Mouse (Mus musculus) G1E-ER4 (cell line): ENCODE results near the gene Cox11. TPM values are rescaled to one million over a fixed set of nuclear protein-coding genes. Genes with fewer than 3 reads are reported as not detected.
A peak's percentile ranks its signal among the peaks of the same experiment; 100 is the strongest.

Experiments used
- GATA1 ChIP-seq: IDR thresholded peaks from one replicate; pipeline ENCODE4 v1.8.0; 2012; ENCODE audit warnings: low read length, inconsistent platforms
- polyA plus RNA-seq: library from polyadenylated mRNA; stranded (reverse); fragments of >175 nt; gene quantifications from 2 replicates; pipeline ENCODE4 v1.2.3, GENCODE M21; 2012

The Cox11 gene
- polyA plus RNA-seq, 1 experiment = 17.9 TPM

DNA sequence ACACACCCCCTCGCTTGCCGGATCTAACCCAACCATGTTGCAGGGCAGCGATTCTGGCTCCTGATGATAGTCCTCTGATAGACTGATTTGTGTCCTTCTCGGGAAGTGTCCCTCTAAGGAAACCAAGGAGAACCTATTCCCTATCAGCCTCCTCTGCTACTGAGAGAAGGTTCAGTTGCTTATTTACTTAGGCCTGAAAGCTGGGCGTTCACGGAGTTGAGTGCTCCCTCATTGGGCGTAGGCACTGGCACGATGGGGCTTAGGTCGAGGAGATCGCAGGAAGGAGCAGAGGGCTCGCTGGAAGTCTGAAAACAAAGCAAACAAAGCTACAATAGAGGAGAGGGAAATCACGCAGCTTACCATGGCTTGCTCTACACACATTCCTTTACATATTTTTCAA is 19.6 kb downstream of the Cox11 start:
- TF ChIP-seq GATA1 = no peak

DNA sequence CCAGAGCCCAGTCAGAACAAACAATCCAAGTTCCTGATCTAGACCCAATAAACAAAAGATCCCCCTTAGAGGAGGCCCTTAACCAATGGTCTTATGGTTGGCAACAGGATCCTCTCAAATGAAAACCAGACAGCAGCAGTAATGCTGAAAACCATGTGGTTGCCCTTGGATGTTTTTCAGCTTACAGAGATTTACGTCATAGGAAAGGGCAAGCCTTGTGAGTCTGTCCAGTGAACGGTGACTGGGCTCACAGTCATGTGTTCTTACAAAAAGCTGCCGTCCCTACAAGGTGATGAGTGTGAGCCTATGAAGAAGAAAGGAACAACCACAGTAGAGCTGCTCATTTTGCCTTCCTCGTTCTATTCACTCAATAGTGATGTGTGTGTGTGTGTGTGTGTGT is 22.7 kb downstream of the Cox11 start:
- TF ChIP-seq GATA1 = no peak

DNA sequence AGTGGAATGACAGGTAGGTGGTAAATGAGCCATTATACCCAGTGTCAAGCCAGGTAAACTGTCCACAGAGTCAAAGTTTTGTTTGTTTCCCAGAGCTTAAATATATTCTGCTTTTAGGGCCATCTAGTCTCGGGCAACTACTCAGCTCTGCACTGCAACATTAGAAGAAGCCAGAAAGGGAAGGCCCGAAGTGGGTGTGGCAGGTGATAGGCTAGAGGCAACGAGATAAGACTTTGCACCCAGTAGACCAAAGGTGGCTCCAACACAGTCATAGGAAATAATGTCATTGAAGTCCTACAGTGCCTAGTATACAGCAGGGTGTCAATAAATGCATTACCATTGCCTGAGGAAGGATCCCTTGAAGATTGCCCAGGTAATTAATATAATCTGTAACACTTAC is 25.1 kb downstream of the Cox11 start:
- no peak for TF ChIP-seq GATA1

DNA sequence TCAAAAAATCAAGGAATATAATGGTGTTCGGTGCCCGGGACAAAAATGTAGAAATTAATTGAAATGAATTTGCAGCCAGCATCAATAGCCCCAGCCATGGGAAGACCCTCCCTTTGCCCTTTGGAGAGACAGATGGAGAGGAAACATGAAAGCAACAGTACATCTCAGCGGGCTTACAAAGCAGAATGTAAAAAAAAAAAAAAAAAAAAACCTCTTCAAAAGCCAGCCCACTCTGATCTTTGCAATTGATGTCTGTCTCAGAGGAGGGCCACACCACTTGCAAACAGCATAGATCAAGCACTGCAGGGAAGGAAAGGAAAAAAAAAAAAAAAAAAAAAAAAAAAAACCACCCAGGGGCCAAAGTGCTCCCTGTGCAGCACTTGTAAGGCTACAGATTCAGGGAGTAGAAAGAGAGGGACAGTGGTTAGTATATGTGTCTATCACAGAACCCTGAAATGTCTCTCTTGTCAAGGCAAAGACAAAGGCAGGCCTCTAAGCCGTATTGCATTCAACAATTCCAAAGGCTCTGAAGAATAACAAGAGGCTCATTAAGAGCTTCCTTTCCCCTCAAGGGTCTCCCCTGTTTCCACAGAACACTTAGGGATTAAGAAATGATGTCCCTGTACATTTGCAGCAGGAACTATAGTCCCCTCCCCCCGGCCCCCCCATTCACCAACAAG is 25.8 kb downstream of the Cox11 start:
- TF ChIP-seq GATA1 = no peak

DNA sequence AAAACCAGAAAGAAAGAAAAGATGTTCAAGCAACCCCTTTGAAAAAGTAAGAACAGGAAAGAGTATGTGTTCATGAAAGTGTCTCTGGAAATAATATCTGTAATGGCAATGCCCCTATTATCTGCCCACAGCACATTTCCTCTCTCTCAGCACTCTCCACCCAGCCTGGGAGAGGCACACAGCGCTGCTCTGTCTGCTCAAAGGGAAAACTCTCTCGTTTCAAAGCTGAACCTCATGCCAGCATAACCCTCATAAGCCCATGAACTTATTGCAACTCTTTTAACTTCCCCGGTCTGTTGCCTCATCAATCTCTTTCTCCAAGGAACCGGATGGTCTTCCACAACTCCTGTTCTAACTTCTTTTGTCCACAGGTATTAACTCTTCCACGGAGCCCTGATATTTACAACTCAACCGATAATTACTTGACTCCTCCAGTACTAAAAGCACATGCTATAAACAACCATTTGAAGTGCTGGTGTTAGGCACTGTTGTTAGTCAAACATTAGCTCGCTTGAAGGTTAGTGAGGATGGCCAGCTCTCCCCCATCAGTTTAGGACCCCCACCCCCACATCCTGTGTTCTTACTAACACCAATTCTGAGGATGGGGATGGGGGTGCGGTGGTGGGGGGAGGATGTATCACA is 26.5 kb downstream of the Cox11 start:
- peak; percentile 13 for TF ChIP-seq GATA1

DNA sequence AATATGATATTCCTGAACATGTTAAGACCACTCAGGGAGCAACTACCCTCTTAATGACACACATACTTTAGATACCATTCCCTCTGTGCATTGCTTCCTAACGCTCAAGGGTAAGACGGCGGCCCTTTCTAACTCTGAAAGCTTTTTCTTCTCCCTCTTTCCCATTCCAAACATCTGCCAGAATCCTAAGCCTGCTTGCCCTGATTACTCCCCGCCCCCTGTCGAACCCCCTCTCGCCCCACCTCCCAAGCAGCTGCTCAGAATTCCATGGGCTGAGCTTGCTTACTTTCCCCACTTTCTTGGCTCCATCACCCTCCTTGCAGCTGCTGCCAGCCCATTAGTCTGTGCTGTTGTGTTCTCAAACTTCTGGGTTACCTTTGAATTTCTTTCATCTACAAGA is 27.2 kb downstream of the Cox11 start:
- no peak for TF ChIP-seq GATA1

DNA sequence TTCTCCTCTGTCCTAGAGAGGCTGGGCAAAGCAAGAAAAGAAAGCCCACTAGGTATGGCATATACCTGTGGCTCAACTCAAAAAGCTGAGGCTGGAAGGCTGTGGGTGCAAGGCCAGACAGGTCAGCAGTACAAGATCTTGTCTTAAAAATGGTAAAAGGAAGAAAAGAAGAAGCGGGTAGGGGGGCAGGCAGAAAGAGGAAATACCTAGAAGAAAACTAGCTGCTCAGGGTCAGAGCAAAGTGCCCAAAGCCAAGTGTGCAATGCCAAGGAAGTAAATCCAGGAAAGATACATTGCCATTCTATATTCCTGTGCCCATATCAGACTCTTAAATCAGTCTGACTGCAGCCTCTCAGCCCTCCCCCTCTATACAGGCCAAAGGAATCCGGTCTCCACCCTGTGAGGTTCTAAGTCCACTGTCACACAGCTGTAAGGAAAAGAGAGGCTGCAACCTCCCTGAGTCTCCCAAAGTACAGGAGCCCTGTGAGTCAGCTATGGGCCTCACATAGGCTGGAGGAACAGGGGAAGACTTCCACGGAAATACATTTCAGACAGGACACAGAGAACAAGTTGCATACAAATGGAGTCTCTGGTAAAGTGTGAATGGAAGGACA is 28.3 kb downstream of the Cox11 start:
- no peak for TF ChIP-seq GATA1

DNA sequence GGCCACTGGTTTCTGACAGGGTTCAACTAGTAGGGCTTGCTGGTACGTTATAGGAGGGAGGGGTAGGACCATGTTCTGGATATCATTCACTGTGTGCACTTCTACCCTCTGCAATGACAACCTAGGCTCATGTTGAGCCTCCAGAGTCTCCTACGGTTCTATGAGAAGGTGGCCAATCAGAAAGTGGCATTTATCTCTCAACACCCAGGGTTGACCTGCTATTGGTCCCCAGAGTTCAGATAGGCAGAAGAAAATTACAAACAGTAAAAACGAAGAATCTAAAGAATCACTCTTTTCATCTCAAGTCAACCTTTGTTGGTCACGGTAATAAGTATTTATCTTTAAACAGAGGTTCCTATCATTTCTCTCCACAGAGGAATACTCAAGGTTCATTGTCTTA is 28.9 kb downstream of the Cox11 start:
- TF ChIP-seq GATA1 = no peak

DNA sequence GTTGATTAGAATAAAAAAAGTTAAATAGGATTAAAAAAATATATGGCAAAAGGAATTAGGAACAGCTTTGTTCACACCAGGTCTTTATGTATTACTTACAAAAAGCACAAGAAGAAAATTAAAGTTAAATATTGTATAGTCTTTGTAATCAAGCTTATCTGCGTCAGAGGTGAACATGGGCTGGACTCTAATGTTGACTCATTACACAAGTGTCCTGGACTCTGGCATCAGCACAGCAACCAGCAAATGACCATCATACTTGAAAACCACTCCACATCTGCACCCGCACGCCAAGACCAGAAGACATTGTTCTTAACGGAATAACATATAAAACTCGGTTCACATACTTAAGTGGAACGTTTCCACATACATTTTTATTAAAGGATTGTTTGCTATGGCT is 29.4 kb downstream of the Cox11 start:
- TF ChIP-seq GATA1 = no peak

DNA sequence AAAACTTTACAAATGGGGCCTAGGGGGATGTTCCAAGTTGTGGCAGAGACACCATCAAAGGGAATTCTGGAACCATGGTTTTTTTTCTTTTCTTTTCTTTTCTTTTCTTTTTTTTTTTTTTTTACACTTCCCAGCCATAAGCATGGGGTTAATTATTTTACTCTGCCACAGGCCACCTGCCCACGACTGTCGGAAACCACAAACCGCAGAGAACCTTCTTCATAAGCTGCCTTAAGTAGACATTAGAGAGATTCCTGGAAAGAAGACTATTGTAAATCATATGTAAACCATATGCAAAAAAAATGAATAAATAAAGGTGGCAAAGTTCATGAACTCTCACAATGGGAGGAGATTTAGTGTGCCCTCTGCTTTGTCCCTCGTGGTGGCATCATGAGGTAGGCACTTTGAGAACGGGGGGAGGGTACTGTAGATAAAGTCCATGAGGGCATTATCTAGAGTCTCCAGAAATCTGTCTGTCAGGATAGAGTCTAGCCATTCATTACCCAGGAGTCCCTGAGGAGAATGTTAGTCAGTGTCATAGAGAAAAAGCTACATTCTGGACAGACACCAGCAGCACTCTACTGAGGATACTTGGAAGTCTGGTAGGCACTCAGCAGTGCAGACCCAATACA is 37.6 kb downstream of the Cox11 start:
- peak; percentile 36 for TF ChIP-seq GATA1

DNA sequence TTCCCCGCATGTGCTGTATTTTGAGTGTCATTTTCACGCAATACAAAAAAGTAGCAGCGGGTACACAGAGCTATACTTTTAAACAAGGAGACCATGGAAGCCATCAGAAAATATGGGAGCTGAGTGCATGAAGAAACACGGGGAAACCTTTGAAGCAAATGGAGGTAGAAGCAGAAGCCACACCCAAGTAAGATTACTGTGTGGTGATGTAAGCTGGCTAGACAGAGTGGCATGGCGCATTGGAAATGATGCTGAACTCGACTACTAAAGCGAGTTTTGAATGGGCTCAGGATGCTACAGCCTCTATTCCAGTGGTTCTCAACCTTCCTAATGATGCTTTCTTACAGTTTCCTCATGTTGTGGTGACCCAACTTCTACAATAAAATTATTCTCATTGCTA is 39.1 kb downstream of the Cox11 start:
- TF ChIP-seq GATA1 = no peak

DNA sequence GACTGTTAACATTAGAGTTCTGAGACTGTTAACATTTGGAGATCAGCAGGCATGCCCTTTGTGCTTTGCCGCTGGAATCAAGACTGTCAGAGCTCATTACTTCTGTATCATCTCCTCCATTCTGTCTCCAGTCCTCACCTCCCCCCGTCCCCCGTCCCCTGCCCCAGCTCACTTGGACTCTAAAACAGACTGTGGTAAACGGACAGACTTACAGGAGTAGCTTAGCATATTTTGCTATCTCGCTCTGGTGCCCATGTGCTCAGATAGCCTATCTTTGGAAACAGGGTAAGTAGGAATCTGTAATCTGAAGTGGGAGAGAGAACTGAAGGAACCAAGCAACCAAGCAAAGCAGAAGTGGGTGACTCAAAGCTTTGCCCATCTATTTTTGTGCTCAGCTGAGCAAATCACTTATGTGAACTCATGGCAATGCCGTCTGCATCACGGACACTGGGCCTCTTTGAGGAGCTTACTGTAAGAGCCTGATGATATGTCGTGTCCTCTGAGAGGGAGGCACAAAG is 39.9 kb downstream of the Cox11 start:
- TF ChIP-seq GATA1 = no peak

DNA sequence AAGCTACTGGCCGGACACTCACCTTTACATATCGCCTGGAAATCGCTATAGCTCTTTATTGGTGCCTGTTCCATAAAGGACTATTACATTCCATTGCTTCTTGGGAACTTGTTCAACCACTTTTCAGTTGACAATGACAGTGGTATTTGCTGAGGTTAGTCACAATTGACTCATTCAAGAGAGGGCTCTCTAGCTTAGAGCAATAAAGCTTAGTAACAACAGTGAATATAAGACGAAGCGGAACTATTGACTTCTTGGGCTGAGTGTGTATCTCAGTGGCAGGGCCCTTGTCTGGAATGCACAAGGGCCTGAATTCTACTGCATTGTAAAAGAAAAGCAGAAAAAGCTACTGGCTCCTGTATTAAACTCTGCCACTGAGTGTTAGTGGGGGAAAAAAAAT is 40.6 kb downstream of the Cox11 start:
- no peak for TF ChIP-seq GATA1

DNA sequence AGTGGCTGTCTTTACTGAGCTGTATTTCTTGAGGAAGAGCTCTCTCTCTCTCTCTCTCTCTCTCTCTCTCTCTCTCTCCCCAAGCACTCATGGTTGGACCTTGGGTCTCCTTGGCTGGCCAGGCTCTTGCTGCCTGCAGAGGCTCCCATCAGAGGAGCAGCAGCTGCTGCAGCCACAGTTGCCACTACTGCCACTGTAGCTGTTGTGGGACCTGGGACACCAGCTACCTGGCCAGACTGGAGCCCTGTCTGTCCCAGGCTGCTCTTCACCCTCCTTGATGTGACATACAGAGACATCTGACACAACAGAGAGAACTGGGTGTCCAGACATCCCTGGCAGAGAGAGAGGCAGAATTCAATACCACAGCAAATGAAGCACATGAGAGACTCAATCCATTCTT is 43.2 kb downstream of the Cox11 start:
- TF ChIP-seq GATA1 = no peak

DNA sequence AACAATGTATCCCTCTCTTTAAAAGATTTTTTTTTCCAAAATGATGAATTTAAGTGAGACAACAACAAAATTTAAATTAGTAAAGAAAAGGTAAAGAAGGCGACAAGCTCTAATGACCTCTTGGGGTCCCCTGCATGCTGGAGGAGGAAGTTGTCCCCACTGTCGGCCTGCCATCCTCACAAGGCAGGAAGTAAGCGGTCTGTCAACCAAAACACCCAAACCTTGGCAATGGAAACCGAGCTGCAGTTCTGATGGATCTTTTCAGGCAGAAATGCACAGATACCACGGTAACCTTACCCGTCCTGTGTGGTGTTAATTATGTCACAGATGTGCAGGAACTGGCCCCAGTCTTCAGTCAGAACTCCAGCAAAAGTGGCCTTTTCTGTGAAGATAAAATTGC is 46.8 kb downstream of the Cox11 start:
- no peak for TF ChIP-seq GATA1

DNA sequence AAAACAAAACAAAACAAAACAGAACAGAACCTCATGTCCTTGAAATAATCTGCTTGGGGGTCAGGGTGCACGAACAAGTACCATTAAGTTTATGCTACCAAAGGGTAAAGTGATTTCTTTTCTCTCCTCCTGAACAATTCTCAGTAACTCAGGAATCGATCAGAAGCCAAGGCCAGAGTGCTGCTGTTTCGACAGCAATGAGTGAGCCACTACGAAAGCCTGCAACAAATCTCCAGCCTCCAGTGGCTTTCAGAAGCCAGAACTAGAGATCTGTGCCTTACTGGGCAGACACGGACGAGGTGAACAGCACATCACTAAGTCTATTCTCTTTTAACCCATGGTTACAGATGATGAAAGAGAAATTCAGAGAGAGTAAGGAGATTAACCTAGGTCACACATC is 47.2 kb downstream of the Cox11 start:
- no peak for TF ChIP-seq GATA1
